Mouse (Mus musculus) megakaryocyte-erythroid progenitor cell, adult 5-6 weeks (primary cell): Measurements from ENCODE around the gene Ybey. TPM values are rescaled to one million over a fixed set of nuclear protein-coding genes. Genes with fewer than 3 reads are reported as not detected.

Experiments used
- ATAC-seq: replicated peaks from 2 replicates; pipeline ENCODE4 v1.8.0; 2016; ENCODE audit warnings: mild to moderate bottlenecking, inconsistent platforms; ENCODE audit not compliant: severe bottlenecking, poor library complexity, low FRiP score, low TSS enrichment
- total RNA-seq, 2 experiments: library from RNA; stranded (forward) in 1 of 2; stranded (reverse) in 1 of 2; fragments of 200-1000, 215-1000 nt in 1 of 2; fragments of >200 nt in 1 of 2; fragmentation: Nextera tagmentation in 1 of 2; gene quantifications; 2 replicates each; pipeline ENCODE4 v1.2.3; 2014 to 2017

The Ybey gene
- total RNA-seq (2014; fragmentation: Nextera tagmentation) (5.4 and 5.5 TPM in 2 replicates), total RNA-seq (2017) (7.5 and 8.1 TPM in 2 replicates)

DNA sequence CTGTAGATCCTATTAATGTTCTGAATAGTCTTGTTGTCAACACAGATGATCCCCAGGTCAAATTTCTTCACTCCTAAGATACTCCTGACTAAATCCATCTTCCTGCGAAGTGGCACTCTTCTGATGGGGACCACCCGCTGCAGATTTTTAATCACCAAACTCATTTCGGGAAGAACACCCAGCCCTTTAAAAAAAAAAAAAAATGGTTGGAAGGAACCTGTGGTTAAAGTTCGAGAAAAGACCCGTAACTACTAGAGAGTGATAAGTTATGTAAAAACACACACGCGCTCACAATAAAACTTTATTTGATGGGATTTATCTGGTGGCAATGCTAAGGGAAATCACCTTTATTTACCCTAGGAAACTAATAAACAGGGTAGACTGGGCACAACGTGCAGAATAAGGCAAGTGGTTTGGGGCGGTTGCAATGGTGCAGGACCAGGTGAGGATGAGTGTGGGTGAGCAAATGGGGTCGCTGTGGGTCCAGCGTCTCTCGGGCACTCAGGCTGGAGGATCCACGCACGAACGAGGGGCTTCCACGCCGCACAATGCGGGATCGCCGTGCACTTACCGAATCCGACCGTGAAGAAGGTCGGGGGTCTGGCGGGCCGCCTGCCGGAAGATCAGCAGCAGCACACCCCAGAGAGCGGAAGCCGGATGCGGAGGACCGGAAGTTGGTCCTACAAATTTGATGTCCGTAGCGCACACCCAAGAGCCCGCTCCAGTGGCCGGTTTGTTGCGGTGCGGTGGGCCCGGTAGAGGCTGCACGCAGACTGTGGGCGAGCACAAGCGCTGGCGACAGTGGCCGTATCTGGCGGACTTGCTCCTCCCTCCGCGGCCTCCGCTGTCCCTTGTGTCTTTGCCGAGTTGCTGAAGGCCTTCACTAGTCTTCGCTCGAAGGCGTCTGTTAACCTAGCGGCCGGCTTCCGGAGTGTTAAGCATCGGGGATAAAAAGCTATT, at the start of gene Ybey, which contains the start of gene Mcm3ap:
Ybey (minus strand) TSS at position 912 of the 960 bp plus-strand sequence.
Mcm3ap (plus strand) TSS at position 725 of the 960 bp plus-strand sequence.
- peak; percentile 96 for ATAC-seq

- ATAC-seq, result peak; percentile 99
Observed at GRCm38 (mm10) chr10:76512965-76513583, 44.2 kb upstream of the Ybey start.

DNA sequence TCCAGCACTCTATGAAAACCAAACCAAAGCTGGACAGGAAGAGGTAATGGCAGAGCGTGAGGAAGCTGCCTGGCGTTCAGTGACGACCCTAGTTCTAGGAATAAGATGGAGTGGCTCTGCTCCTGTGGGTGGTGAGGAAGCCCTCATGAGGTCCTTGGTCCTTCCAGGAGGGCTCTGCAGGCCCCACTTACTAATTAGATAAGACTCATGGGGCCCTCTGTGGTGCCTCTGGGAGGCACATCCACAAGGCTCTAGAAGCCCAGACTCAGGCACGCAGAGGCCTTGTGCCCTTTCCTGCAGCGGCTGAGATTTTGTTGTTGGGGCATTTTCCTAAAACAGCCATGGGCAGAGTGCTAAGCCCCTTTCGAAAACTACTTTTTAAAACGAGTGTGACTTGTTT, 37.0 kb upstream of the Ybey start:
- ATAC-seq, result no peak

GRCm38 (mm10) chr10:76504271-76504943, 35.5 kb upstream of the Ybey start:
- ATAC-seq, result peak; percentile 23; the same call in 1 of the 2 replicates

GRCm38 (mm10) chr10:76497522-76497921, 28.6 kb upstream of the Ybey start:
- ATAC-seq, result no peak

DNA sequence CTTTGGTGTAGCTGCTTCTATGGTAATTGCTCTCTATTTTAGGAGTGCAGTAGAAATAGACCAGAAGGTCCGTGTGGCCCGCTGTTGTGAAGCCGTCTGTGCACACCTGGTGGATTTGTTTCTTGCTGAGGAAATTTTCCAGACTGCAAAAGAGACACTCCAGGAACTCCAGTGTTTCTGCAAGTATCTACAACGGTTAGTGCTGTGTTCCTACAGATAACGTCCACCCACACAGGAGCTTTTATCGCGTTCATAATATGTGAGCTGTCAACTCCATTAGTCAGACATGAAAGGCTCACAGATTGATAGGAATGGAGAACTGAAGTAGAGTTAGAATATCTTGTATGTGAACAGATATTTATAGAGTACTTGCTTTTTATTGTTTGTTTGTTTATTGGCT, 27.5 kb upstream of the Ybey start:
- no peak for ATAC-seq

GRCm38 (mm10) chr10:76495501-76495900, 26.6 kb upstream of the Ybey start:
- ATAC-seq, result no peak

GRCm38 (mm10) chr10:76493527-76493926, 24.6 kb upstream of the Ybey start:
- peak; percentile 94 for ATAC-seq

GRCm38 (mm10) chr10:76489205-76489604, 20.3 kb upstream of the Ybey start:
- ATAC-seq, result no peak

DNA sequence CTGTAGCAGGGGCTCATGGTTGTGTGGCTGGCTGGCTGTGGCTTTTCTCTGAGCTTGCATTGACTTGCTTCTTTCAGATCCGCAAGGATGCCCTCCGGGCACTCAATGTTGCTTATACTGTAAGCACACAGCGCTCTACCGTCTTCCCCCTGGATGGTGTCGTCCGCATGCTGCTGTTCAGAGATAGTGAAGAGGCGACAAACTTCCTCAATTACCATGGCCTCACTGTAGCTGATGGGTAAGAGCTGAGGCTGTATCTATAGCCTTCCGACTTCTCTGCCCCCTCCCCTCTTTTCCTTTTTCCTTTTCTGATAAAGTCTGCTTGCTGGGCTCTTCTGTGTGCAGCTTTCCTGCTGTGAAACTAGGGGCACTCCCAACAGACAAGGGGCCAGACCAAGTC, 19.4 kb upstream of the Ybey start:
- ATAC-seq, result peak; percentile 62

GRCm38 (mm10) chr10:76486302-76486701, 17.4 kb upstream of the Ybey start:
- ATAC-seq, result no peak

GRCm38 (mm10) chr10:76481480-76481879, 12.6 kb upstream of the Ybey start:
- ATAC-seq, result no peak

DNA sequence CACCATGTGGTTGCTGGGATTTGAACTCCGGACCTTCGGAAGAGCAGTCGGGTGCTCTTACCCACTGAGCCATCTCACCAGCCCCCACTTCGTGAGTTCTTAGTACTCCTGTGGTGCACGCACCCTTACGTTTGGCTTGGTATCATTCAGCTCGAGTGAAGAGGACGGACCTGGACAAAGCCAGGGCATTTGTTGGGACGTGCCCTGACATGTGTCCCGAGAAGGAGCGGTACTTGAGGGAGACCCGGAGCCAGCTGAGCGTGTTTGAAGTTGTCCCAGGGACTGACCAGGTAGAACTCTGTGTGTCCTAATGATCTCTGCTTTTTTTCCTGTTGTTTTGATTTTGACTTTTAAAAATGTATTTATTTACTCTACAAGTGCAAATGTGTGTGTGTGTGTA, 11.9 kb upstream of the Ybey start:
- ATAC-seq, result no peak

DNA sequence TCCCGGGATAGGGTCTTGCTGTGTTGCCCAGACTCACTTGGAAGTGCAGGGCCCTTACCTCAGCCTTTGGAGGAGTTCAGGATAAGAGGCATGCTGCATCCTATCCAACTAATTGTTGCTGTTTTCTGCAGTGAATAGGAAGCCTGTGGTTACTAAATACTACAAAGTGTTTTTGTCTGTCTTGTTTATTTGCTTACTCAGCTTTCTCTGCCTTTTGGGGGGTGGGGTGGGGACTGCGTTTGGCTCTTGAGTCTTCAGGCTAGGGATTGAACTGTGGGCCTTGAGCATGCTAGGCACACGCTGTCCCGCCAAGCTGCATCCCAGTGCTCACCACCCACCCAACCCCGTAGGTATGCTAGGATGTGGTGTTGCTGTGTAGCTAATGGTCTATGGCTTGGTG, 4.8 kb upstream of the Ybey start:
- ATAC-seq, result no peak

- ATAC-seq, result no peak
Observed at GRCm38 (mm10) chr10:76462721-76463120, 6.2 kb downstream of the Ybey start.

- no peak for ATAC-seq
Observed at GRCm38 (mm10) chr10:76462312-76462711, 6.6 kb downstream of the Ybey start.

DNA sequence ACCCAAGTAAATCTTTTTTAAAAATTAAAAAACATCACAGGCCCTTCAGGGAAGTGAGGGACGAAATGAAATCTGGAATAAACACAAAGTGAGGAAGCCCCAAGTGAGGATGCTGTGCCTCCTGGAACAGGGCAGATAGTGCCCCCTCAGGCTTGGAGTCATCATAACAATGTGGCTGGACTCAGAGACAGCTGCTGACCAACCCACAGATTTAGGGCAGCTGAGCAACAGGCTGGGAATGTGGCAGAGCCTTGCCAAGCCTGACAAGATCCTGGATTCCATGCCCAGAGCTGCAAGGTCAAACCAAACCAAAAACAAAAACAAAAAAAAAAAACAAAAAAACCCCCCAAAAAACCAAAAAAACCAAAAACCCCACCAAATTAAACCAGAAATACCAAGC, 7.7 kb downstream of the Ybey start:
- ATAC-seq, result no peak

GRCm38 (mm10) chr10:76455289-76455688, 13.6 kb downstream of the Ybey start:
- peak; percentile 73 for ATAC-seq

DNA sequence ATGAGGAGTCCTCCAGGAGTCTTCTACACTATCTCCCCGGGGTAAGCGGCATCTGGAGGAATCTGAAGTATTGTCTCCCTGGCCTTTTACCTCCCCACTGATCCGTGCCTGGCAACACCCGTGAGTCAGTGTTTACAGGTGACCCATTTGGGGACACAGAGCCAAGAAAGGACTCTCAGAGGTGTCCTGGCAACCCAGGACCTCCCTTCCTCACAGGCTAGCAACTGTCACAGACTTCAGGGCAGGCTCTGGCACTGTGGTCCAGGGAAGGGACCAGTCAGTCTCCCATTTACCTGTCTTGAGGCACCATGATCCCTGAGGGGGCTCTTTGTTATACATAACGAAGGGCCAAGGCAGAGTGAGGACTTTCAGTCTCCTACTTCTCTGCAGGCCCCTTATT, 20.1 kb downstream of the Ybey start, which contains the start of gene 2610028H24Rik:
2610028H24Rik (plus strand) TSS at position 231 of the 400 bp plus-strand sequence.
- no peak for ATAC-seq
